Mouse (Mus musculus) liver, embryonic 14.5 days (tissue): ENCODE data around the gene Itga6. TPM values are rescaled to one million over a fixed set of nuclear protein-coding genes. Genes with fewer than 3 reads are reported as not detected.

Source experiments
- ATAC-seq: fragments of 200-750 bp; cut with Nextera tagmentation; 2 replicates; pipeline ENCODE4 v1.8.0; 2017; ENCODE audit warnings: moderate number of reproducible peaks, mild to moderate bottlenecking, moderate library complexity; ENCODE audit not compliant: insufficient read depth
- DNase-seq, 3 experiments: peaks; one replicate each; pipeline ENCODE4 v3.0.0-alpha.2; 2012 to 2013; ENCODE audit warnings: low read depth in 3 of 3, low spot score in 3 of 3
- H3K27ac ChIP-seq: fragments of 300-500 bp; sonication (generic); 2 replicates; pipeline ENCODE4 v1.5.1; 2014; ENCODE audit warnings: moderate library complexity, mild to moderate bottlenecking, control low read depth, inconsistent platforms
- H3K27me3 ChIP-seq: fragments of 300-500 bp; sonication (generic); 2 replicates; pipeline ENCODE4 v1.6.1; 2014; ENCODE audit warnings: mild to moderate bottlenecking, low read length, moderate library complexity; ENCODE audit not compliant: control insufficient read depth, insufficient read depth
- H3K36me3 ChIP-seq: fragments of 300-500 bp; sonication (generic); replicated peaks from 2 replicates; pipeline ENCODE4 v1.6.1; 2014; ENCODE audit warnings: low read depth; ENCODE audit not compliant: control insufficient read depth, insufficient read depth
- H3K4me1 ChIP-seq, 2 experiments: fragments of 200-500 bp in 1 of 2; fragments of 300-500 bp in 1 of 2; sonication (generic) in 1 of 2; replicated peaks; 2 replicates each; pipeline ENCODE4 v1.6.1; 2012 to 2014; ENCODE audit warnings: antibody characterized with exemption in 1 of 2, inconsistent platforms in 1 of 2, low read length in 1 of 2; ENCODE audit not compliant: control insufficient read depth in 2 of 2, insufficient read depth in 2 of 2
- H3K4me2 ChIP-seq: fragments of 300-500 bp; sonication (generic); 2 replicates; pipeline ENCODE4 v1.6.1; 2014; ENCODE audit warnings: low read depth, mild to moderate bottlenecking, control low read depth, moderate library complexity
- H3K4me3 ChIP-seq, 2 experiments: fragments of 200-500 bp in 1 of 2; fragments of 300-500 bp in 1 of 2; sonication (generic) in 1 of 2; 2 replicates each; pipeline ENCODE4 v1.5.1; 2012 to 2014; ENCODE audit warnings: low read depth in 2 of 2, low read length in 2 of 2, mild to moderate bottlenecking in 2 of 2, control low read depth in 1 of 2, inconsistent platforms in 1 of 2, moderate library complexity in 1 of 2; ENCODE audit not compliant: insufficient read depth in 1 of 2
- H3K9ac ChIP-seq: fragments of 300-500 bp; sonication (generic); replicated peaks from 2 replicates; pipeline ENCODE4 v1.6.1; 2014; ENCODE audit warnings: mild to moderate bottlenecking, control low read depth, moderate library complexity
- H3K9me3 ChIP-seq: fragments of 300-500 bp; sonication (generic); 2 replicates; pipeline ENCODE4 v1.6.1; 2016; ENCODE audit warnings: low read length, mixed read lengths; ENCODE audit not compliant: control insufficient read depth
- CTCF ChIP-seq: IDR thresholded peaks from 2 replicates; pipeline ENCODE4 v1.5.1; 2016; ENCODE audit warnings: antibody characterized with exemption, low read depth, control low read depth
- EP300 ChIP-seq: IDR thresholded peaks from 2 replicates; pipeline ENCODE4 v1.6.1; 2016; ENCODE audit warnings: antibody characterized with exemption, low read depth
- WGBS: fragments of 180-500 bp; shearing (Covaris S2); extraction: QIAGEN DNeasy Blood & Tissue Kit; methylation state at CpG from one replicate; pipeline ENCODE4 v1.1.7; 2014; ENCODE audit not compliant: insufficient replicate concordance; 5-methylcytosine and 5-hydroxymethylcytosine counted together
- polyA plus RNA-seq, 2 experiments: library from polyadenylated mRNA; depleted of rRNA in 1 of 2; stranded (reverse) in 1 of 2; unstranded in 1 of 2; fragments of >200 nt; fragmentation: Nextera tagmentation in 1 of 2; extraction: Ambion mirVana in 1 of 2; gene quantifications; 2 replicates each; pipeline versions ENCODE4 v1.2.1 to v1.2.3; 2012 to 2014

Itga6 gene
- polyA plus RNA-seq, 2 experiments = 5.5 to 6.2 TPM

- ATAC-seq (no peak), DNase-seq (no peak)
- WGBS = 54% methylated on average over 9 of the region's 9 CpGs
- Histone ChIP-seq H3K9ac (no peak overlapping the region), H3K4me2 (no peak overlapping the region), H3K36me3 (no peaks in the 10 kb centered on the region), H3K27ac (no peak overlapping the region), H3K27me3 (no peaks in the 10 kb centered on the region; the same call in 1 of the 2 replicates), H3K9me3 (no peaks in the 10 kb centered on the region), H3K4me1 (no peaks in the 10 kb centered on the region), H3K4me3 (no peak overlapping the region)
- TF ChIP-seq CTCF (no peak), EP300 (no peak)
Measured at GRCm38 (mm10) chr2:71734792-71735392, 10.5 kb upstream of the Itga6 start.

- H3K27ac ChIP-seq = no peak overlapping the region
- no peak overlapping the region for H3K4me2 ChIP-seq
- H3K4me3 ChIP-seq = no peak overlapping the region
- no peaks in the 10 kb centered on the region; the same call in 1 of the 2 replicates for H3K27me3 ChIP-seq
- ATAC-seq (no peak), DNase-seq (no peak)
- H3K9me3 ChIP-seq = no peaks in the 10 kb centered on the region
- 49% methylated on average over 17 of the region's 17 CpGs for WGBS
- no peak for TF ChIP-seq CTCF
- TF ChIP-seq EP300 = no peak
- H3K36me3 ChIP-seq = no peaks in the 10 kb centered on the region
- no peaks in the 10 kb centered on the region for H3K4me1 ChIP-seq
- no peak overlapping the region for H3K9ac ChIP-seq
Measured at GRCm38 (mm10) chr2:71735541-71736159, 9.8 kb upstream of the Itga6 start.

- no peak for ATAC-seq
- H3K4me2 ChIP-seq = no peak overlapping the region
- H3K4me3 ChIP-seq = no peak overlapping the region
- no peak overlapping the region for H3K9ac ChIP-seq
- TF ChIP-seq EP300 (no peak), CTCF (peak; percentile 61)
- no peaks in the 10 kb centered on the region for H3K9me3 ChIP-seq
- H3K36me3 ChIP-seq = no peaks in the 10 kb centered on the region
- DNase-seq = no peak
- no peak overlapping the region for H3K27ac ChIP-seq
- 73% methylated on average over 2 of the region's 2 CpGs for WGBS
- no peaks in the 10 kb centered on the region; the same call in 1 of the 2 replicates for H3K27me3 ChIP-seq
- H3K4me1 ChIP-seq = no peaks in the 10 kb centered on the region
Measured at GRCm38 (mm10) chr2:71736213-71736612, 9.2 kb upstream of the Itga6 start.

- no peaks in the 10 kb centered on the region for H3K27me3 ChIP-seq
- WGBS = 57% methylated on average over 9 of the region's 9 CpGs
- no peak overlapping the region for H3K9ac ChIP-seq
- ATAC-seq = no peak
- H3K4me3 ChIP-seq = no peak overlapping the region
- TF ChIP-seq CTCF (no peak), EP300 (no peak)
- H3K36me3 ChIP-seq = no peaks in the 10 kb centered on the region
- H3K27ac ChIP-seq = no peak overlapping the region
- no peak for DNase-seq
- peaks cover 0 to 7% of the 10 kb centered on the region in 2 experiments; a peak in 2 of 4 replicates for H3K4me1 ChIP-seq
- H3K4me2 ChIP-seq = no peak overlapping the region
- no peaks in the 10 kb centered on the region for H3K9me3 ChIP-seq
Measured at GRCm38 (mm10) chr2:71739173-71739860, 6.1 kb upstream of the Itga6 start.

GRCm38 (mm10) chr2:71742557-71742956 is 2.9 kb upstream of the Itga6 start:
- DNase-seq (no peak), ATAC-seq (no peak)
- Histone ChIP-seq H3K27me3 (no peaks in the 10 kb centered on the region), H3K4me1 (peaks cover 0 to 19% of the 10 kb centered on the region in 2 experiments; a peak in 2 of 4 replicates), H3K9me3 (no peaks in the 10 kb centered on the region), H3K36me3 (no peaks in the 10 kb centered on the region), H3K9ac (no peak overlapping the region), H3K27ac (no peak overlapping the region), H3K4me2 (no peak overlapping the region), H3K4me3 (no peak overlapping the region)
- WGBS = 75% methylated on average over 4 of the region's 4 CpGs
- TF ChIP-seq CTCF (no peak), EP300 (no peak)
